Mouse (Mus musculus): ENCODE data around the gene Fgfr2. TPM values are rescaled to one million over a fixed set of nuclear protein-coding genes. Genes with fewer than 3 reads are reported as not detected.

The Fgfr2 gene
- polyA plus RNA-seq, 1 experiment, result 14.8 TPM

DNA sequence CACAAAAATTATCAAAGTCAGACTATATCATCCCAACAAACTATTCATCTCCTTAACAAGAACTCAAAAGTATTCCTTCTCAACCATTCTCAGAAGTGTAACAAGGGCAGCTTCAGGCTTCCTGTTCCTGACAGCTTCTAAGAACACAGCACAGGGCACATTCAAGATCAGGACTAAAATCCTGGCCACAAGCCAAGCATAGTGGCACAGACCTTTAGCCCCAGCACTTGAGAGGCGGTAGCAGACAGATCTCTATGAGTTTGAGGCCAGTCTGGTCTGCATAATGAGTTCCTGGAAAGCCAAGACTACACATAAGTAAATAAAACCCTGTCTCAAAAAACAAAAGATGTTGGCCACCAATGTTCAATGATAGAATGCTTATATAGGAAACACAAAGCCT lies 557.3 kb downstream of the Fgfr2 start:
- Histone ChIP-seq H3K27ac (ENCODE audit: insufficient read depth, low read depth, low read length) (no peak overlapping the region), H3K4me1 (ENCODE audit: control insufficient read depth, insufficient read depth, low read length) (peaks cover 8% of the 10 kb centered on the region; the same call in 1 of the 2 replicates), H3K36me3 (ENCODE audit: control insufficient read depth, insufficient read depth, low read length) (peaks cover 5% of the 10 kb centered on the region; the same call in 1 of the 2 replicates), H3K27me3 (replicated peaks; ENCODE audit: control insufficient read depth, insufficient read depth, low read length) (no peaks in the 10 kb centered on the region), H3K4me3 (ENCODE audit: insufficient read depth, low read depth, low read length) (no peak overlapping the region)
- TF ChIP-seq POLR2A (IDR thresholded peaks at IDR 0.05; ENCODE audit: low read depth, low read length), result no peak
- TF ChIP-seq CTCF (conservative IDR thresholded peaks at IDR 0.05; ENCODE audit: insufficient read depth, insufficient read length, low read depth, low read length), result no peak
- 18% methylated on average over 1 of the region's 1 CpGs for WGBS
- peak; percentile 85 for DNase-seq

DNA sequence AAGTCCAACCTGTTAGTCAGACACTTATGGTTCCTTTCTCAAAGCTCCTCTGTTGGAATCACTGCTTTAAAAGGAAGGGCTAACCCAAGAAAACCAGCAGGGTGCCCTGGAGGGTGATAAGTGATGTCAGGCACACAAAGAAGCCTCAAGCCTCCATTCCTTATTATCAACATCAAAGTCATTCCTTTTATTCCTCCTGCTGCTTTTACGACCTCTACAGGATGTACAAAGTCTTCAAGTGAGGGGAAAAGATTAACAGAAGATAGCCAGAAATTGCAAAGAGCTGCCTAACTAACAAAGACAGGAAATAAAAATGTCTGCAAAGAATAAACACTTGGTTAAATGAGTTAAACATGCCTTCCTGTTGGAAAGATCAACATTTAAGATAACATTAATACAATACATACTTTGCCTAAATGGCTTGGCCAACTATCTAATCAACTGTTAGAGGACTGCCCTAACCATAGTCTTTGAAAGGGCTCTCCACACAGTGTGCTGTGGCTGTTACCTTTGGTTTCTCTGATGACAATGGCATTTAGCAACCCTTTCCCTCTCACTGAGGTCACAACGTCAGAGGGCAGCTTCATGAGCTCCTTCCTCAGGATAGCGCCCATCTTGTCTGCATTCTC lies 563.9 kb downstream of the Fgfr2 start:
- TF ChIP-seq CTCF (conservative IDR thresholded peaks at IDR 0.05; ENCODE audit: insufficient read depth, insufficient read length, low read depth, low read length), result no peak
- H3K36me3 ChIP-seq (ENCODE audit: control insufficient read depth, insufficient read depth, low read length), result peaks cover 5% of the 10 kb centered on the region
- no peak for DNase-seq
- no peaks in the 10 kb centered on the region for H3K27me3 ChIP-seq (replicated peaks; ENCODE audit: control insufficient read depth, insufficient read depth, low read length)
- 66% methylated on average over 3 of the region's 3 CpGs for WGBS
- H3K4me3 ChIP-seq (ENCODE audit: insufficient read depth, low read depth, low read length), result no peak overlapping the region
- no peaks in the 10 kb centered on the region for H3K4me1 ChIP-seq (ENCODE audit: control insufficient read depth, insufficient read depth, low read length)
- H3K27ac ChIP-seq (ENCODE audit: insufficient read depth, low read depth, low read length), result no peak overlapping the region

DNA sequence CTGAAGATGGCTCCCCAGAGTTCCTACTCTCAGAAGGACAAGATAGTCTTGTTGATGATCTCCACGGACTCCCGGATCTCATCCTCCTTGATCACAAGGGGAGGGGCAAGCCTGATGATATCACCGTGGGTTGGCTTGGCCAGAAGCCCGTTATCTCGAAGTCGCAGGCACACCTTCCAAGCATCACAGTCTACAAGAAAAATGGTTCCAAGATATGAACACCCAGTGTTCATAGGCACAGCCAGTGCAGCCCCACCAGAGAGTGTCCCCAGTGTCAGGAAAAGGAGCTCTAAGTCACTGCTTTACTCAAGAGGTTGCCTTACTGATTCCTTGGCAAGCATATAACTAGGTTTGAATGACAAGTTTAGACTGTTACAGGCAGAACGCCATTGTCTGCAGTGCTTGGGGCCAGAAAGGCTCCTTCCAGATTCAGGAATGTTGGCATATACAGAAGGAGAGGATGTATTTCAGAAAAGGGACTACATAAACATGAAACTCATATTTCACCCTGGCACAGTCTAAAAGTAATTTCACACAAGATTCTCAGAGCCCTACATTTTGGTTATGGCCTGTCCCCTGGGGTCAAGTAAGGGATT lies 564.9 kb downstream of the Fgfr2 start:
- no peak for DNase-seq
- Histone ChIP-seq H3K36me3 (ENCODE audit: control insufficient read depth, insufficient read depth, low read length) (peaks cover 5% of the 10 kb centered on the region), H3K27me3 (replicated peaks; ENCODE audit: control insufficient read depth, insufficient read depth, low read length) (no peaks in the 10 kb centered on the region), H3K4me1 (ENCODE audit: control insufficient read depth, insufficient read depth, low read length) (no peaks in the 10 kb centered on the region), H3K27ac (ENCODE audit: insufficient read depth, low read depth, low read length) (no peak overlapping the region), H3K4me3 (ENCODE audit: insufficient read depth, low read depth, low read length) (no peak overlapping the region)
- WGBS, result 88% methylated on average over 7 of the region's 7 CpGs
- TF ChIP-seq POLR2A (IDR thresholded peaks at IDR 0.05; ENCODE audit: low read depth, low read length) (no peak), CTCF (conservative IDR thresholded peaks at IDR 0.05; ENCODE audit: insufficient read depth, insufficient read length, low read depth, low read length) (no peak)

DNA sequence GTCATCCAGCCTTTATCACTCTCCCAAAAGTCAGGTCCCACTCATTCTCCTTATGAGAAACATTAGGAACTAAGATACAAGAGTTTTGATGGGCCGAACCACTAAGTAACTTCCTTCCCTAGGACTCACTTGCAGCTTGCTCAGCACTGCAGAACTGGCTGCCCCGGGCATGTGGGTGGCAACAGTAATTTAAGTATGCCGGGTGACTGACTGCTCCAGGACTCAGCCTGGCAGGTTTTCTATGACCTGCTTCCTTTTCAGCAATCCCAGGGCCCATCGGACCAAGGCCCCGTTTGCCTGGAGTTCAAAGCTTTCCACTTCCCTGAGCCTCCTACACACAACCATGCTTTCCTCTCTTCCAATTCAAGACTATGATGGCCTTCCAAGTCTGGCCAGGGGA lies 566.6 kb downstream of the Fgfr2 start:
- TF ChIP-seq CTCF (conservative IDR thresholded peaks at IDR 0.05; ENCODE audit: insufficient read depth, insufficient read length, low read depth, low read length) (no peak), POLR2A (IDR thresholded peaks at IDR 0.05; ENCODE audit: low read depth, low read length) (no peak)
- Histone ChIP-seq H3K27me3 (replicated peaks; ENCODE audit: control insufficient read depth, insufficient read depth, low read length) (no peaks in the 10 kb centered on the region), H3K4me1 (ENCODE audit: control insufficient read depth, insufficient read depth, low read length) (no peaks in the 10 kb centered on the region), H3K27ac (ENCODE audit: insufficient read depth, low read depth, low read length) (no peak overlapping the region), H3K4me3 (ENCODE audit: insufficient read depth, low read depth, low read length) (no peak overlapping the region), H3K36me3 (ENCODE audit: control insufficient read depth, insufficient read depth, low read length) (peaks cover 5% of the 10 kb centered on the region)
- 46% methylated on average over 5 of the region's 5 CpGs for WGBS
- DNase-seq, result peak; percentile 45

DNA sequence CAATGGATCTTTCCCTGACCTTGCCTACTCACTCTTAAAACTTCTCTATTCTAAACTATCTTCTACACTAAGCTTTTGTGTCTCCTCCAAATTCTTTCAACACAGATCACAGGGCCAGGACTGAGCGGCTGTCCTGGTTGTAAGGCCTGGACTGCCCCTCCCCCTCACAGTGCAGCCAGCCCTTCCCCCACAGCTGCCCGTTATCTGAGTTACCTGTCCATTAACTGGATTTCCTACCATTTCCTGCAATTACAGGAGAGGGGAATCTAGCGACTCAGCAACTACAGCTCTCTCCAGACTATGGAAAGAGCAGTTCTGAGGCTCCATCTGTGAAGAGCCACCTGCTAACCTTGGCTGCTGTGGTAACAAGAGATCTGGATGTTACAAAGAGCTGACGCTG lies 567.2 kb downstream of the Fgfr2 start:
- DNase-seq, result no peak
- Histone ChIP-seq H3K36me3 (ENCODE audit: control insufficient read depth, insufficient read depth, low read length) (peaks cover 5% of the 10 kb centered on the region), H3K27ac (ENCODE audit: insufficient read depth, low read depth, low read length) (no peak overlapping the region), H3K4me1 (ENCODE audit: control insufficient read depth, insufficient read depth, low read length) (no peaks in the 10 kb centered on the region), H3K27me3 (replicated peaks; ENCODE audit: control insufficient read depth, insufficient read depth, low read length) (no peaks in the 10 kb centered on the region), H3K4me3 (ENCODE audit: insufficient read depth, low read depth, low read length) (no peak overlapping the region)
- WGBS, result 61% methylated on average over 4 of the region's 4 CpGs
- no peak for TF ChIP-seq CTCF (conservative IDR thresholded peaks at IDR 0.05; ENCODE audit: insufficient read depth, insufficient read length, low read depth, low read length)
- TF ChIP-seq POLR2A (IDR thresholded peaks at IDR 0.05; ENCODE audit: low read depth, low read length), result no peak

DNA sequence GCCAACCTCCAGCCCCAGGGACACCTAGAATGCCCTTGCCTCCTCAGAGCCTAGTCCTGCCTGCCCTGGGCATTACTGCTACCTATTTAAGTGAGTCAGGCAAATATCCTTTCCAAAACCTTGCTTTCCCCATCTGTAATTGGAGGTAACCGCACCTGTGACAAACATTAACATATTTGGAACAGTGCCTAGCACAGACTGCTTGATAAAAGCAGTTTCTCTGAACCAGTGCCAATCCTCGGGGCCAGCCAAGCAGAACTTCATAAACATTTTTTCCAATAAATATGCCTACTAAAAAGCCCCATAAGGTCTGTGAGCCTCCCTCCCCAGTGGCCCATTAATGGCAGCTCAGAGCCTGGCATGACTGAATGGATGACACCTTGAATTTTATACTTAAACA lies 569.1 kb downstream of the Fgfr2 start:
- 19% methylated on average over 2 of the region's 2 CpGs for WGBS
- no peaks in the 10 kb centered on the region for H3K4me1 ChIP-seq (ENCODE audit: control insufficient read depth, insufficient read depth, low read length)
- no peaks in the 10 kb centered on the region for H3K27me3 ChIP-seq (replicated peaks; ENCODE audit: control insufficient read depth, insufficient read depth, low read length)
- H3K27ac ChIP-seq (ENCODE audit: insufficient read depth, low read depth, low read length), result 0 out of 2 replicates have a peak overlapping the region, but pooled peaks have one; percentile 51
- peak; percentile 82 for DNase-seq
- no peak overlapping the region for H3K4me3 ChIP-seq (ENCODE audit: insufficient read depth, low read depth, low read length)
- peaks cover 4% of the 10 kb centered on the region; the same call in 1 of the 2 replicates for H3K36me3 ChIP-seq (ENCODE audit: control insufficient read depth, insufficient read depth, low read length)
- TF ChIP-seq POLR2A (IDR thresholded peaks at IDR 0.05; ENCODE audit: low read depth, low read length), result no peak
- no peak for TF ChIP-seq CTCF (conservative IDR thresholded peaks at IDR 0.05; ENCODE audit: insufficient read depth, insufficient read length, low read depth, low read length)

DNA sequence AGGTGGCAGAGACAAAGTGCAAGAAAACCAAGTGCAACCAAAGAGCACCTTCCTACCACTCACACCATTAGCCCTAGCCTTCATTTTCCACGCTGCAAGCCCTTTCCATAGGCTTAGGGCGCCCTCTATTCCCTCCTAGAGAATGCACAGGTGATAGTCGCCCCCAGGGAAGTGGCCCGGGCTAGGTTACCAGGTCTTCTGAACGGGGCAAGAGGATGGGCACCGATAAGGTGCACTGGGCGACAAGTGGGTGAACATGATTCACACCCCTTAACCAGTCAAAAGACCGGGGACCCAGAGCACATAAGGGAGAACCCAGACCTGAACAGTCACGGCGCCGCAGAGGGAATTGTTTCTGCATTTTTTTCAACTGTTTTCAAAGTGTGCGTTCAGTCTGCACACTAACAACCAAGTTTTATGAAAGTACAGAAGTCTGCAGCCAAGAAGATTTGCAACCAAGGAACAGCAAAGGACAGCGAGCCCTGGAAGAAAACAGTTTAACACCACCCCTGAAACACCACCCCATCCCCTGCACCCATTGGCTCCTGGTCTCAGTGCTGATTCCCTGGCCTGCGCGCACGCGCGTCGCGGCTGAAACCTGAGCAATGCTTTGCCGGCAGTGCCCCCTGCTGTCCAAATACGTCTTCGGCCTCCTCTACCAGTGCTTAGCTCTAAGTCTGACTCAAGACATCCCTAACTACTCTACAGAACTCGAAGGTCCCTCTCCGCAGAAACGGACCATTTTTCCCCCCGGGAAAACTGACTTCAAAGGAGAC lies 571.6 kb downstream of the Fgfr2 start:
- peak overlapping the region; percentile 5; the same call in 1 of the 2 replicates for H3K27ac ChIP-seq (ENCODE audit: insufficient read depth, low read depth, low read length)
- no peaks in the 10 kb centered on the region for H3K27me3 ChIP-seq (replicated peaks; ENCODE audit: control insufficient read depth, insufficient read depth, low read length)
- under 1% methylated on average over 27 of the region's 27 CpGs for WGBS
- TF ChIP-seq CTCF (conservative IDR thresholded peaks at IDR 0.05; ENCODE audit: insufficient read depth, insufficient read length, low read depth, low read length) (peak; percentile 99), POLR2A (IDR thresholded peaks at IDR 0.05; ENCODE audit: low read depth, low read length) (no peak)
- DNase-seq, result peak; percentile 97
- H3K4me3 ChIP-seq (ENCODE audit: insufficient read depth, low read depth, low read length), result peak overlapping the region; percentile 46
- H3K4me1 ChIP-seq (ENCODE audit: control insufficient read depth, insufficient read depth, low read length), result no peaks in the 10 kb centered on the region
- no peaks in the 10 kb centered on the region for H3K36me3 ChIP-seq (ENCODE audit: control insufficient read depth, insufficient read depth, low read length)

Data from kidney, adult 2 months (tissue).